Comparison of ENCODE assay signal across 10 mouse cellular contexts in the genomic region with DNA sequence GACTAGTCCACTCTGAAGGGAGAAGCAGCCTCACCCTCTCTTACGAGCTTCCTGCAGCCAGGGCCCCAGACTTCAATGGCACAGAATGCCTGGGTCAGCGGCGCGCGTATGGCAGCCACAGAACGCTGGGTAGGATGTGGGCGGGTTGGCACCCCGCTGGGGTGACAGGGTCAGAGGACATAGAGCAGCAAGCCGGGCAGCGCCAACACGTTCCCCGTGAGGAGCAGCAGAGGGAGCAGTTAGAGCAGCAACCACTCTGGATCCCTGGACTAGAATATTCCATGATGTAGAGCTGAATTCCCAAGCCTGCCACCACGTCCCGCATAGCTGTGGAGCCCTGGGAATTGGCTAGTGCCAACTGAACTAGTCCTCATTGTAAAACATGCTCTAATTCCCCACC. TPM values are rescaled to one million over a fixed set of nuclear protein-coding genes. Genes with fewer than 3 reads are reported as not detected.
DNase-seq lines count a peak whose midpoint lies in the region; ATAC-seq lines count a peak whose summit lies in the region.
"Had no signal": no experiment of that assay in that cellular context is flagged by ENCODE, and none has a peak within 500 bp of the region (broad histone marks: within the 10 kb centered on the region; RNA-seq: fewer than 3 reads in every experiment).

No protein-coding gene starts in this region.

- no peak overlapping the region for H3K4me3 ChIP-seq in embryonic facial prominence, embryonic 10.5 days
- H3K4me3 ChIP-seq: embryonic facial prominence, embryonic 15.5 days had no signal

- peaks cover 68% of the 10 kb centered on the region for H3K27me3 ChIP-seq in embryonic facial prominence, embryonic 10.5 days (replicated peaks; ENCODE audit: low read depth, poor library complexity, severe bottlenecking)

- H3K4me1 ChIP-seq in embryonic facial prominence, embryonic 10.5 days: peaks cover 8% of the 10 kb centered on the region

- peak; percentile 35 for DNase-seq in left cerebral cortex, postnatal 4 days
- DNase-seq in left cerebral cortex, postnatal 36 days (ENCODE audit: low spot score in 2 of 2): no peak
- peak; percentile 61 for DNase-seq in adrenal gland, adult 8-10 months
- DNase-seq in kidney, postnatal 10 days: peak; percentile 58
- DNase-seq in embryonic facial prominence, embryonic 10.5 days (ENCODE audit: low spot score): no peak
- DNase-seq in cerebellum, adult 9-11 months: no peak
- DNase-seq: right cerebral cortex, postnatal 14 days had no signal

- intact Hi-C loops in left cerebral cortex, postnatal 4 days (cut with DNase I): no loop called here
- intact Hi-C loops in left cerebral cortex, postnatal 36 days (cut with DNase I): no loop called here

- ATAC-seq in common myeloid progenitor, adult 5-6 weeks (replicated peaks; ENCODE audit: low read depth, poor library complexity, severe bottlenecking): peak; percentile 86

- H3K27ac ChIP-seq in embryonic facial prominence, embryonic 10.5 days (replicated peaks): no peak overlapping the region
- H3K27ac ChIP-seq: embryonic facial prominence, embryonic 15.5 days had no signal

- H3K36me3 ChIP-seq in embryonic facial prominence, embryonic 10.5 days (replicated peaks): no peaks in the 10 kb centered on the region
- H3K36me3 ChIP-seq: embryonic facial prominence, embryonic 15.5 days had no signal

- WGBS in embryonic facial prominence, embryonic 10.5 days: 19% methylated on average over 14 of the region's 14 CpGs

- no peaks in the 10 kb centered on the region for H3K9me3 ChIP-seq in embryonic facial prominence, embryonic 10.5 days
- H3K9me3 ChIP-seq: embryonic facial prominence, embryonic 15.5 days had no signal

RNA-seq across cellular contexts. Expression of a gene that starts 5.7 kb away (rescaled TPM):
- total RNA-seq in left cerebral cortex, postnatal 4 days (2021): 1 to 10 TPM; 1.5 to 2.0 TPM
- total RNA-seq in left cerebral cortex, postnatal 36 days (2021): 10 to 100 TPM; 10.9 to 16.4 TPM
- total RNA-seq in adrenal gland, adult 8-10 months (2022): 100 to 1,000 TPM; 293 to 561 (median 377) TPM
- total RNA-seq in common myeloid progenitor, adult 5-6 weeks (2017): not detected in 2 replicates
- 0.69 and 0.77 TPM in 2 replicates for polyA plus RNA-seq in embryonic facial prominence, embryonic 10.5 days (2016; fragmentation: Nextera tagmentation; extraction: Ambion mirVana)

RNA-seq across cellular contexts. Expression of a gene that starts 44.8 kb away (rescaled TPM):
- total RNA-seq in left cerebral cortex, postnatal 4 days (2021): 10 to 100 TPM; 92.6 to 92.8 TPM
- total RNA-seq in left cerebral cortex, postnatal 36 days (2021): 10 to 100 TPM; 55.5 to 63.1 TPM
- total RNA-seq in adrenal gland, adult 8-10 months (2022): 10 to 100 TPM; 69.8 to 78.4 (median 73.4) TPM
- 147 and 157 TPM in 2 replicates for total RNA-seq in common myeloid progenitor, adult 5-6 weeks (2017)
- polyA plus RNA-seq in embryonic facial prominence, embryonic 10.5 days (2016; fragmentation: Nextera tagmentation; extraction: Ambion mirVana): 175 and 185 TPM in 2 replicates

RNA-seq across cellular contexts. Expression of a gene that starts 54.0 kb away (rescaled TPM):
- total RNA-seq in left cerebral cortex, postnatal 4 days (2021): not detected
- total RNA-seq in left cerebral cortex, postnatal 36 days (2021): not detected
- total RNA-seq in adrenal gland, adult 8-10 months (2022): not detected
- total RNA-seq in common myeloid progenitor, adult 5-6 weeks (2017): not detected in 2 replicates
- polyA plus RNA-seq in embryonic facial prominence, embryonic 10.5 days (2016; fragmentation: Nextera tagmentation; extraction: Ambion mirVana): 0.35 and 0.39 TPM in 2 replicates
- polyA plus RNA-seq: large intestine, adult 2 months had no signal

Comparison
In these comparisons a context has a peak if more than half of its experiments do, and no peak if none do; other contexts are left out.
1. DNase-seq: peak in left cerebral cortex, postnatal 4 days (single experiment), adrenal gland, adult 8-10 months (single experiment) and kidney, postnatal 10 days (single experiment); none in left cerebral cortex, postnatal 36 days (0 of 2), embryonic facial prominence, embryonic 10.5 days (single experiment) and cerebellum, adult 9-11 months (single experiment).
2. RNA of a gene that starts 5.7 kb away (total RNA-seq): 293 to 561 TPM in adrenal gland, adult 8-10 months; 10.9 to 16.4 TPM in left cerebral cortex, postnatal 36 days, 1.5 to 2.0 TPM in left cerebral cortex, postnatal 4 days and not detected in common myeloid progenitor, adult 5-6 weeks; every median in the first group is over 10 times any median in the second.